Mouse (Mus musculus) CH12.LX (cell line): Measurements from ENCODE around the gene Mad1l1.

Experiments
- CTCF ChIP-seq, 2 experiments: IDR thresholded peaks in 1 of 2; conservative IDR thresholded peaks in 1 of 2; 2 replicates each; pipeline ENCODE4 v1.5.1; 2011 to 2012; ENCODE audit warnings: low read depth in 2 of 2, low read length in 2 of 2, improper control_type of control experiment in 1 of 2, inconsistent platforms in 1 of 2, mild to moderate bottlenecking in 1 of 2, moderate library complexity in 1 of 2
- JUN ChIP-seq: IDR thresholded peaks from 2 replicates; pipeline ENCODE4 v1.6.1; 2011; ENCODE audit warnings: low read depth, mild to moderate bottlenecking, low read length, improper control_type of control experiment, moderate library complexity; ENCODE audit not compliant: insufficient read depth
- JUND ChIP-seq: conservative IDR thresholded peaks from 2 replicates; pipeline ENCODE4 v1.6.1; 2011; ENCODE audit warnings: low read depth, low read length, improper control_type of control experiment
- KAT2A ChIP-seq: IDR thresholded peaks from 2 replicates; pipeline ENCODE4 v1.6.1; 2012; ENCODE audit warnings: low read length, improper control_type of control experiment, inconsistent platforms; ENCODE audit not compliant: insufficient replicate concordance
- MAX ChIP-seq: IDR thresholded peaks from 2 replicates; pipeline ENCODE4 v1.6.1; 2011; ENCODE audit warnings: low read length, improper control_type of control experiment
- MAZ ChIP-seq: IDR thresholded peaks from 2 replicates; pipeline ENCODE4 v1.6.1; 2012; ENCODE audit warnings: low read depth, mild to moderate bottlenecking, inconsistent platforms, low read length, improper control_type of control experiment, moderate library complexity
- POLR2A ChIP-seq: IDR thresholded peaks from 2 replicates; pipeline ENCODE4 v1.6.1; 2011; ENCODE audit warnings: low read depth, mild to moderate bottlenecking, improper control_type of control experiment, low read length

DNA sequence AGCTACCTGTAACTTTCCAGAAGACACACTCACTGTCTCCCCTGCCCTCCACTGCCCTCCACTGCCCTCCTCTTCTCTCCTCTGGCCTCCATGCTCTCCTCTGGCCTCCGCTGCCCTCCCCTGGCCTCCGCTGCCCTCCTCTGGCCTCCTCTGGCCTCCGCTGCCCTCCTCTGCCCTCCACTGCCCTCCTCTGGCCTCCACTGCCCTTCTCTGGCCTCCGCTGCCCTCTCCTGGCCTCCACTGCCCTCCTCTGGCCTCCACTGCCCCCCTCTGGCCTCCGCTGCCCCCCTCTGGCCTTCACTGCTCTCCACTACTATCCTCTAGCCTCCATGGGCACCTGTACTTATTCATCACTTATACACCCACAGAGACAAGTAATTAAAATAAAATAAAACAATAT, 117.3 kb downstream of the Mad1l1 start:
- TF ChIP-seq KAT2A (no peak), MAX (no peak), JUND (no peak), JUN (no peak), POLR2A (no peak), CTCF (conservative IDR thresholded peaks at IDR 0.05 in 1 of 2, IDR thresholded peaks at IDR 0.05 in 1 of 2; ENCODE audit: low read depth in 2 of 2, low read length in 2 of 2) (peak in 1 of 2 experiments; percentile 28; a peak in 1 of 4 replicates), MAZ (no peak)
